Mouse (Mus musculus) adrenal gland, postnatal 25 days (tissue): Measurements from ENCODE around the gene AW822073. TPM values are rescaled to one million over a fixed set of nuclear protein-coding genes. Genes with fewer than 3 reads are reported as not detected.
"Not testable (repeated sequence)": the region's sequence is repeated elsewhere in the genome, so short reads cannot be mapped to it uniquely, and the experiment has no call there.

Source experiments
- DNase-seq: peaks from one replicate; pipeline ENCODE4 v3.0.0; 2021; ENCODE audit warnings: mixed read lengths
- total RNA-seq: library from RNA; stranded (reverse); gene quantifications from 2 replicates; pipeline ENCODE4 v1.2.3, GENCODE M21; 2021

Gene AW822073
- total RNA-seq, 1 experiment from 2014 or later = not detected

- DNase-seq = not testable (repeated sequence)
These were observed 3.2 kb downstream of the AW822073 start for GRCm38 (mm10) chr10:58221571-58221970.

- DNase-seq = no peak
These were observed 4.0 kb downstream of the AW822073 start for GRCm38 (mm10) chr10:58220726-58221125.

- no peak for DNase-seq
These were observed 7.4 kb downstream of the AW822073 start for GRCm38 (mm10) chr10:58217366-58217765.

GRCm38 (mm10) chr10:58215353-58215752, 9.4 kb downstream of the AW822073 start:
- no peak for DNase-seq

- DNase-seq = no peak
These were observed 9.8 kb downstream of the AW822073 start for GRCm38 (mm10) chr10:58214934-58215333.

- no peak for DNase-seq
These were observed 10.2 kb downstream of the AW822073 start for GRCm38 (mm10) chr10:58214497-58214896.

- DNase-seq = no peak
These were observed 12.5 kb downstream of the AW822073 start for GRCm38 (mm10) chr10:58212230-58212629.

- no peak for DNase-seq
These were observed 13.5 kb downstream of the AW822073 start for GRCm38 (mm10) chr10:58211213-58211612.

- DNase-seq = no peak
These were observed 14.2 kb downstream of the AW822073 start for GRCm38 (mm10) chr10:58210514-58210913.

- DNase-seq = no peak
These were observed 14.8 kb downstream of the AW822073 start for GRCm38 (mm10) chr10:58209710-58210467.

GRCm38 (mm10) chr10:58206639-58207404, 17.9 kb downstream of the AW822073 start:
- DNase-seq = no peak

GRCm38 (mm10) chr10:58205986-58206385, 18.7 kb downstream of the AW822073 start:
- DNase-seq = no peak

Other genes with a start within 250 kb of the AW822073 start
- not detected in 2 replicates for gene Duxf3, start 7.7 kb upstream of the AW822073 start, total RNA-seq
- gene Gm4981, start 11.8 kb upstream of the AW822073 start, total RNA-seq = not detected in 2 replicates
- 26.8 and 65.0 TPM in 2 replicates for gene Gcc2, start 30.6 kb upstream of the AW822073 start, total RNA-seq
- 46.8 and 69.7 TPM in 2 replicates for gene Lims1, start 98.5 kb upstream of the AW822073 start, total RNA-seq
- gene Ranbp2, start 222.0 kb upstream of the AW822073 start, total RNA-seq = 69.2 and 73.2 TPM in 2 replicates